Mouse (Mus musculus) hindbrain, embryonic 16.5 days (tissue): ENCODE data around the gene Zer1. TPM values are rescaled to one million over a fixed set of nuclear protein-coding genes. Genes with fewer than 3 reads are reported as not detected.
"Not testable (repeated sequence)": the region's sequence is repeated elsewhere in the genome, so short reads cannot be mapped to it uniquely, and the experiment has no call there.

Experiments used
- ATAC-seq: fragments of 200-750 bp; cut with Nextera tagmentation; 2 replicates; pipeline ENCODE4 v1.8.0; 2017; ENCODE audit warnings: moderate TSS enrichment, moderate library complexity
- H3K27ac ChIP-seq: fragments of 300-500 bp; sonication (generic); 2 replicates; pipeline ENCODE4 v1.5.1; 2014; ENCODE audit warnings: low read depth, mild to moderate bottlenecking, control low read depth, low read length, moderate library complexity
- H3K27me3 ChIP-seq: fragments of 300-500 bp; sonication (generic); replicated peaks from 2 replicates; pipeline ENCODE4 v1.6.1; 2014; ENCODE audit warnings: low read length; ENCODE audit not compliant: control insufficient read depth, insufficient read depth
- H3K36me3 ChIP-seq: fragments of 300-500 bp; sonication (generic); 2 replicates; pipeline ENCODE4 v1.6.1; 2014; ENCODE audit warnings: mild to moderate bottlenecking, low read length, moderate library complexity, mixed read lengths; ENCODE audit not compliant: control insufficient read depth, insufficient read depth
- H3K4me1 ChIP-seq: fragments of 300-500 bp; sonication (generic); 2 replicates; pipeline ENCODE4 v1.6.1; 2014; ENCODE audit warnings: low read depth, low read length; ENCODE audit not compliant: control insufficient read depth, insufficient read depth
- H3K4me2 ChIP-seq: fragments of 300-500 bp; sonication (generic); 2 replicates; pipeline ENCODE4 v1.6.1; 2014; ENCODE audit warnings: mild to moderate bottlenecking, low read length, control low read depth, moderate library complexity
- H3K4me3 ChIP-seq: fragments of 300-500 bp; sonication (generic); 2 replicates; pipeline ENCODE4 v1.5.1; 2014; ENCODE audit warnings: mild to moderate bottlenecking, low read length, control low read depth, moderate library complexity
- H3K9ac ChIP-seq: fragments of 300-500 bp; sonication (generic); 2 replicates; pipeline ENCODE4 v1.6.1; 2014; ENCODE audit warnings: low read depth, mild to moderate bottlenecking, control low read depth, low read length, moderate library complexity
- H3K9me3 ChIP-seq: fragments of 300-500 bp; sonication (generic); 2 replicates; pipeline ENCODE4 v1.6.1; 2014; ENCODE audit warnings: mild to moderate bottlenecking, low read length, moderate library complexity; ENCODE audit not compliant: control insufficient read depth
- WGBS: fragments of 180-500 bp; shearing (Covaris S2); extraction: QIAGEN DNeasy Blood & Tissue Kit; methylation state at CpG from one replicate; pipeline ENCODE4 v1.1.7; 2014; 5-methylcytosine and 5-hydroxymethylcytosine counted together
- polyA plus RNA-seq: library from polyadenylated mRNA; unstranded; fragments of >200 nt; fragmentation: Nextera tagmentation; extraction: Ambion mirVana; gene quantifications from 2 replicates; pipeline ENCODE4 v1.2.1, GENCODE M21; 2015

The Zer1 gene
- polyA plus RNA-seq, 1 experiment from 2014 or later = 10.4 TPM

DNA sequence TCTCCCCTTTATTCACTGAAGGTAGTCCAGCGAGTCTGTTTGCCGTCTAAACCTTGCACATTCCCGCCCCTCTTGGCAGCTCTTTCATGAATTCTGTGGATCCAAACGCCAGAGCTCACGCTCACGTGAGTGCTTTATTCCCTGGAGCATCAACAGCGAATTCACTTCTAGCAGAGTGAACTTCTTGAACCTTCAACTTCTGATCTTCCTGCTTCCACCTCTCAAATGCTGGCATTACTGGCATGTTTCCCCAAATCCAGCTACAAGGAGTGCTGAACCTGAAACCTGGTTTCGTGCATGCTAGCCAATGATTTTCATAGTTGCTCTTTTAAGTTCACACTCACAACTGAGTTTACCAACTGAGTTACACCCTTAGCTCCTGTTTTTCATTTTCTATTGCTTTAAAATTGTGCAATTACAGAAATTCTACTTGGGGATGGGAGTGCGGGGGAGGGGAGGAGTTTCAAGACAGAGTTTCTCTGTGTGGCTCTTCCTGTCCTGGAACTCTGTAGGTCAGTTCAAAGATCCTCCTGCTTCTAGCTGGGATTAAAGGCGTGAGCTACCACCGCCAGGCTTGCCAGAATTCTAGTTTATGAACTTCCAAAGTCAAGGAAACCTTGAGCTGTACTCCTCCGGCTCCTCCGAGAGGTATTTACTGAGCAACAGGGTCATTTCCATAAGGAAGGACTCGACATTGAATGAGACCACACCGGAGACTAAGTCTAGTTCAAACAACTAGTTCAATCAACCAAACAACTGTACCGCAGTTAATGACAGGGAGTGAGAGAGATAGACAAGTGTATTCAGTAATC lies 8.6 kb upstream of the Zer1 start:
- no peaks in the 10 kb centered on the region for H3K27me3 ChIP-seq
- 24% methylated on average over 16 of the region's 16 CpGs for WGBS
- peak overlapping the region; percentile 90 for H3K4me3 ChIP-seq
- H3K27ac ChIP-seq = peak overlapping the region; percentile 85
- H3K36me3 ChIP-seq = no peaks in the 10 kb centered on the region; the same call in 1 of the 2 replicates
- no peaks in the 10 kb centered on the region for H3K9me3 ChIP-seq
- ATAC-seq = peak; percentile 2; the same call in 1 of the 2 replicates
- H3K9ac ChIP-seq = peak overlapping the region; percentile 87
- H3K4me1 ChIP-seq = peaks cover 20% of the 10 kb centered on the region
- H3K4me2 ChIP-seq = peak overlapping the region; percentile 98

GRCm38 (mm10) chr2:30131240-30131639 lies 6.9 kb upstream of the Zer1 start:
- H3K27me3 ChIP-seq, ATAC-seq, H3K4me2 ChIP-seq, H3K9ac ChIP-seq, H3K9me3 ChIP-seq, H3K4me3 ChIP-seq, H3K36me3 ChIP-seq, H3K27ac ChIP-seq: not testable (repeated sequence)
- H3K4me1 ChIP-seq = peaks cover 20% of the 10 kb centered on the region
- 60% methylated on average over 5 of the region's 5 CpGs for WGBS

- H3K4me3 ChIP-seq = no peak overlapping the region
- ATAC-seq = no peak
- 86% methylated on average over 4 of the region's 4 CpGs for WGBS
Measured at GRCm38 (mm10) chr2:30130156-30130555, 5.8 kb upstream of the Zer1 start.

DNA sequence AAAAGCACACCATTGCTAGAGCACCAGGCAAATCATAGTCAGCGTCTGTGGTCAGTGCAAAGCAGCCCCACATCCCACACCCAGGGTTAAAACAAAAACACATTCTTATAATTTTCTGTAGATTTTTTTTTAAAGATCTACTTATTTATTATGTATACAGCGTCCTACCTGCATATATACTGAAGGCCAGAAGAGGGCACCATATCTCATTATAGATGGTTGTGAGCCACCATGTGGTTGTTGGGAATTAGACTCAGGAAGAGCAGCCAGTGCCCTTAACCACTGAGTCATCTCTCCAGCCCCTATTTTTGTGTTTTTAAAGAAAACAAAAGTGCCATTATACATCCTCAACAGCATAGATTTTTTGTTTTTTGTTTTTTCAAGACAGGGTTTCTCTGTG lies 4.4 kb upstream of the Zer1 start:
- Histone ChIP-seq H3K27ac (no peak overlapping the region), H3K9ac (no peak overlapping the region), H3K27me3 (no peaks in the 10 kb centered on the region), H3K4me2 (no peak overlapping the region), H3K9me3 (no peaks in the 10 kb centered on the region), H3K4me3 (no peak overlapping the region), H3K4me1 (peaks cover 13% of the 10 kb centered on the region), H3K36me3 (no peaks in the 10 kb centered on the region)
- 31% methylated on average over 2 of the region's 2 CpGs for WGBS
- no peak for ATAC-seq

More at GRCm38 (mm10) chr2:30130156-30130555, 5.8 kb upstream of the Zer1 start:
- no peak overlapping the region for H3K9ac ChIP-seq
- no peaks in the 10 kb centered on the region for H3K27me3 ChIP-seq
- H3K36me3 ChIP-seq = no peaks in the 10 kb centered on the region
- H3K9me3 ChIP-seq = no peaks in the 10 kb centered on the region
- no peak overlapping the region for H3K4me2 ChIP-seq
- H3K4me1 ChIP-seq = peaks cover 19% of the 10 kb centered on the region
- H3K27ac ChIP-seq = no peak overlapping the region

DNA sequence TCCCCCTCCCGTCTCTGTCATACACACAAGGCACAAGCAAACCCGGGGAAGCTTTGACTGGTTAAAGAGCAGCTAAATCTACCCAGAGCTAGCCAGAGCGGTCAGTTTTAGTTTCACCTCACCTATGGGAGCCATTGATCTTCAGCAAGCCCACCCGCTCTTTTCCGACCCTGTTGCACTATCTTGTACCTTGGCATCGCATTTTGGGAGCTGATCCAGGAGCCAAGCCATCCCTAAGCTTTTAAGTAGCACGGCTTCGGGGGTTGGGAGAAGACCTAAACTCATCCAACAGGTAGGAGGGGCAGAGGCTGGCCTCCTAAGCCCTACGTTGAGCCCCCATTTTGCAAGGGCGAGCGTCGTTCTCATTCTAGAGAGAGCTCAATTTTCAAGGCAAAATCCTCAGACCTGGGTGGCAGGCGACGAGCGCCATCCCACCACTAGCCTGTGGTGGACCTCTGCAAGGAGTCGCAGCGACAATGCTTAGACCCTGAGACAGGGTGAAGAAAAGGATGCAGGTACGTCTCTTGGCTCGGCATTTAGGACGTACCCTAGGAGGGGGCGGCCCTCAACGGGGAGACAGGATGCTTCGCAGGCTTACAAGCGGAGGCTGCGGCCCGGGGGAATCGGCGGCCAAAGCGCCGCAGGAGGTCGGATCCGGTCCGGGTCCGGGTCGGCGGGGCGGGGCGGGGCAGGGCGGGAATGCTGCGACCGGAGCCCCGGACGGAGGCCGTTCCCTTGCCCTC lies 485 bp downstream of the Zer1 start:
- peak; percentile 74 for ATAC-seq
- H3K9ac ChIP-seq = peak overlapping the region; percentile 78
- H3K4me2 ChIP-seq = peak overlapping the region; percentile 94
- H3K36me3 ChIP-seq = no peaks in the 10 kb centered on the region
- no peaks in the 10 kb centered on the region for H3K27me3 ChIP-seq
- H3K4me3 ChIP-seq = peak overlapping the region; percentile 70
- 2% methylated on average over 33 of the region's 44 CpGs for WGBS
- no peaks in the 10 kb centered on the region for H3K9me3 ChIP-seq
- H3K27ac ChIP-seq = peak overlapping the region; percentile 92
- H3K4me1 ChIP-seq = peaks cover 32% of the 10 kb centered on the region

DNA sequence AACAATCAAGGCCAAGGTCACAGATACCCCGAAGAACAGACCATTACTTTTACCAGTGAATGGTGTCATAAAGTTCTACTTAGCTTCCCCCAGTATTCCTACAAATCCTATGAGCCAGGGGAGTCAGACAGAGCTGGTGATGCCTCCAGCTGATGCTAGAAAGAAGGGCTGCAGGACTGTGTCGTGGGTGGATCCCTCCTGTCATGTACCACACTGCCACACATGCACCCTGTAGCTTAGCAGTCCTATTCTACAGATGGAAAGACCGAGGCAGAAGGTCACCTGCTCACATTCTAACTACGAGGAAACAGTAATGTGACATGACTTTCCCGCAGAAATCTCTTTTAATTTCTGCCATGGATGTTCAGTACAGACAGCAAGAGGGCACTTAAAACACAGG lies 1.6 kb downstream of the Zer1 start:
- ATAC-seq = no peak
- no peak overlapping the region; the same call in 1 of the 2 replicates for H3K4me2 ChIP-seq

GRCm38 (mm10) chr2:30120269-30120668 lies 4.1 kb downstream of the Zer1 start:
- WGBS = 72% methylated on average over 4 of the region's 4 CpGs
- Histone ChIP-seq H3K4me2 (no peak overlapping the region), H3K4me1 (peaks cover 30% of the 10 kb centered on the region), H3K9ac (no peak overlapping the region), H3K27ac (no peak overlapping the region), H3K27me3 (no peaks in the 10 kb centered on the region), H3K36me3 (no peaks in the 10 kb centered on the region), H3K4me3 (no peak overlapping the region), H3K9me3 (no peaks in the 10 kb centered on the region)
- ATAC-seq = no peak

More for the DNA sequence above, 1.6 kb downstream of the Zer1 start:
- no peak overlapping the region for H3K4me3 ChIP-seq
- H3K27ac ChIP-seq = no peak overlapping the region
- H3K27me3 ChIP-seq = no peaks in the 10 kb centered on the region
- H3K9me3 ChIP-seq = no peaks in the 10 kb centered on the region
- H3K36me3 ChIP-seq = no peaks in the 10 kb centered on the region
- no peak overlapping the region for H3K9ac ChIP-seq
- peaks cover 32% of the 10 kb centered on the region for H3K4me1 ChIP-seq
- WGBS = 89% methylated on average over 5 of the region's 5 CpGs

GRCm38 (mm10) chr2:30119641-30120051 lies 4.7 kb downstream of the Zer1 start:
- Histone ChIP-seq H3K27ac (no peak overlapping the region; the same call in 1 of the 2 replicates), H3K4me1 (peaks cover 25% of the 10 kb centered on the region), H3K9ac (no peak overlapping the region), H3K4me2 (no peak overlapping the region; the same call in 1 of the 2 replicates), H3K36me3 (no peaks in the 10 kb centered on the region), H3K4me3 (no peak overlapping the region), H3K27me3 (no peaks in the 10 kb centered on the region), H3K9me3 (no peaks in the 10 kb centered on the region)
- 6% methylated on average over 6 of the region's 6 CpGs for WGBS
- no peak for ATAC-seq

- H3K4me1 ChIP-seq = no peaks in the 10 kb centered on the region
- WGBS = 92% methylated on average over 5 of the region's 5 CpGs
- H3K36me3 ChIP-seq = peaks cover 32% of the 10 kb centered on the region
- H3K27me3 ChIP-seq = no peaks in the 10 kb centered on the region
- no peak for ATAC-seq
- H3K9me3 ChIP-seq = no peaks in the 10 kb centered on the region
- H3K27ac ChIP-seq = no peak overlapping the region
- H3K4me3 ChIP-seq = no peak overlapping the region
- no peak overlapping the region for H3K4me2 ChIP-seq
- no peak overlapping the region for H3K9ac ChIP-seq
Measured at GRCm38 (mm10) chr2:30112564-30112963, 11.8 kb downstream of the Zer1 start.
